Mouse (Mus musculus) thymus, adult 2 months (tissue): ENCODE measurements around the gene 4930572O03Rik.
"Not testable (repeated sequence)": the region's sequence is repeated elsewhere in the genome, so short reads cannot be mapped to it uniquely, and the experiment has no call there.

Source experiments
- CTCF ChIP-seq: fragments of 200-500 bp; IDR thresholded peaks from 2 replicates; pipeline ENCODE4 v1.5.1; 2012; ENCODE audit warnings: mild to moderate bottlenecking, control low read depth, low read length, moderate library complexity, borderline replicate concordance; ENCODE audit not compliant: control insufficient read depth, poor library complexity, insufficient read depth; ENCODE audit errors: extremely low read depth
- POLR2A ChIP-seq: fragments of 200-500 bp; IDR thresholded peaks from 2 replicates; pipeline ENCODE4 v1.6.1; 2012; ENCODE audit warnings: mild to moderate bottlenecking, low read length, control low read depth, moderate library complexity; ENCODE audit not compliant: control insufficient read depth, poor library complexity, insufficient read depth; ENCODE audit errors: extremely low read depth

DNA sequence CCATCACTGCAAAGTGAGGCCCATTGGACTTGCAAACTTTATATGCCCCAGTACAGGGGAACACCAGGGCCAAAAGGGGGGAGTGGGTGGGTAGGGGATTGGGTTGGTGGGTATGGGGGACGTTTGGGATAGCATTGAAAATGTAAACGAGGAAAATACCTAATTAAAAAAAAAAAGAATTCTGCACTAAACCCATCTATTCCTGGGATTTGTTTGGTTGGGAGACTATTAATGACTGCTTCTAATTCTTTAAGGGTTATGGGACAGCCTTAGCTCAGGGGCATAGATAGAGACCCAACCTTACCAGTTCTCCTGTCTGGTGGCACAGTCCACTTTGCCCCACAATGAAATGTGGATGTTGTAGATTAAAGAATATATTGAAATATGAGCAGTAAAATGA lies 40.9 kb upstream of the 4930572O03Rik start:
- TF ChIP-seq CTCF, POLR2A: not testable (repeated sequence)
